Mouse (Mus musculus): ENCODE results near the gene Zcchc24.

Zcchc24 gene

DNA sequence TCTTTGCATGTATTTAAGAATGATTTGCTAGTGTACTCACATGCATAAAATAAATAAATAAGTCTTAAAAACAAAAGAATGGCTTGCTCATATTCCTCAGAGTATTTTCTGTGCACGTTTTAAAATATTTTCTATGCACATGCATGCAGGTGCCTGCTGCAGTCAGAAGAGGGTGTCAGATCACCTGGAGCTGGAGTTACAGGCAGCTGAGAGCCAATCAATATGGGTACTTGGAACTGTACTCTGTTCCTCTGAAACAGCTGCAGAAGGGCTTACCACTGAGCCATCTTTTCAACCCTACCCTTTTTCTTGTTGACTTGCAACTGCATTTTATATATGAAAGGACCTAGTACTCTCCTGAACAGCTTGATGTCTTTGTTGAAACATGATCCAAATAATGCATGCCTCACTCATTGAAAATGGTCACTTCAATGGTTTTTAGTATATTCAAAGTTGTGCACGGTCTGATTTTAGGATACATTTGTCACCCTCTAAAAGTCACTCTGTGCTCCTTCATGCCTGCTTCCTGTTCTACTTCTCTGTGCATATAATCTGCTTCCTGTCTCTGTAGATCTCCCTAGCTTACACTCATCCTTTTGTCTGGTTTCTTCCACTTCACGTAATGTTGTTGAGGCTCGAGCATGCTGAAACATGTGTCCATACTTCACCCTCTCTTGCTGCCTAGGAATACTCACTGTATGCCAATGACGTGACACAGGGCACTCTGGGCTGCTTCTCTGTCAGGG is 47.7 kb downstream of the Zcchc24 start:
- DNase-seq (ENCODE audit: low read depth in 2 of 2, low spot score in 2 of 2): no peak

DNA sequence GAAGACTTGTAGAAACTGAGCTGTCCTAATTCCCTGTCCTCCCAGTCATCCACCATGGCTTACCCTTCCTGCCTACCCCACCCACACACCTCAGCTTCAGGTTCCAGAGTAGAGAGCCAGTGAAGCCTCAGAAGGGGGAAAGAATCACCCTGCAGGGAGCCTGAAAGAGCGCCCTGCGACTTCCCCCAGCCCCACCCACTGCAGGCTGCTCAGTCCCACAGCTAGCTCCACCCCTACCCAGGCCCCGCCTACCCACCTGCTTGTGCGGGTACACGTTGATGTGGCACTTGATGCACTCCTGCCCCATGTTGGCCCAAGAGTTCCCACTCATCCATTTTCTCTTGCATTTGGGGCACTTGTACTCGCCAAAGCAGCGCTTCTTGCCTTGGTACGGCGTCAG is 49.5 kb downstream of the Zcchc24 start:
- DNase-seq (ENCODE audit: low read depth in 2 of 2, low spot score in 2 of 2): peak; percentile 62 to 77

DNA sequence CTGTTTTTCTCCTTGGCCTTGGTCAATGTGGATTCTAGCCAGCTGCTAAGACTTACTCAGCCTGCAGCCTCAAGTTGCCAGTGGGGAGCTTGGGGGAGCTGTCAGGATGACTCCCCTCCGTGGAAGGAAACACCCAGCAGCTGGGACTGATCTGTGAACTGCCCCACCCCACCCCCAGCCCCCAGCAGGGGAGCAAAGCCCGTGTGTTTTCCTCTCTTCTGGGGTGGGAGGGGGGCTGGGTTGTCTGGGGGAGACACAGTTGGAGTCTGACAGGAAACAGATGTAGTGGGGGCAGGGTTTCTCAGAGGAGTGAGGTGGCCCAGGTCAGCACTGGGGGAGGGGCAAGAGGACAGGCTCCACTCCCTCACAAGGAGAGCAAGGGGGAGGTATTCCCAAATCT is 50.4 kb downstream of the Zcchc24 start:
- DNase-seq (ENCODE audit: low read depth in 2 of 2, low spot score in 2 of 2): no peak

DNA sequence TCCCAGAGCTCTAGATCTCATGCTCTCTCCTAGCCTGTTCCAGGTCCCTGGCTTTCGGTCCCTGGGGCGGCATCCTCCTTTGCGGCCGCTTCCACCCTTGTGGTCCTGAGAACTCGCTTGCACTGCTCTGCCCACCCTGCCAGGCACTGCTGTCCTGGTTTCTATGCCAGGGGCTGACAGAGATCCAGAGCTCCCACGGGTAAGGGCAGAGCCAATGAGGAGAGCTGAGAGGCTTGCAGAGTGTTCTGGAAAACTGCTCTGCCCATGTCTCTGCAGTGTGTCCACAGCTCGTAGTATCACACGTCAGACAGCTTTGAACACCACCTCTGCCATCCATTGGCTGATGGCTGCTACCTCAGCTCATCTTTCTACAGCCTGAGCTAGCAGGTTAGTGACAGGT is 51.1 kb downstream of the Zcchc24 start:
- no peak for DNase-seq (ENCODE audit: low read depth in 2 of 2, low spot score in 2 of 2)

DNA sequence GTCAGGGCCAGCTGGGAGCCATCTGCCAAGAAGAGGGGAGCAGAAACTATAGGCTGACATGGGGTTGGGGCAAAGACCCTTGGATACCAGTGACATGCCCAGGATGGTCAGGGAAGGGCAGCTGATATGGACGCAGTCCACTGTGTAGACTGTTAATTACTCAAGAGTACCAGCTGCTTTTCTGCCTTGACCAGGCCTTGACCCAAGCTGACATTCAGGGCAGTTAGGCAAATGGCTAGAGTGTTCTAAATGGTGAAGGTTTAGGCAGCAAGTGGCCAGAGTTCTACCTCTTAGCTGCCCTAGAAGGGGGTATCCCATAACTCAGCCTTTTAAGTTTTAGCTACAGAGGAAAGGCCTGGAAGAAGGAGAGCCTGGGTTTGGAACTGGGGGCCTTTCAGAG is 52.3 kb downstream of the Zcchc24 start:
- DNase-seq (ENCODE audit: low read depth in 2 of 2, low spot score in 2 of 2): no peak

DNA sequence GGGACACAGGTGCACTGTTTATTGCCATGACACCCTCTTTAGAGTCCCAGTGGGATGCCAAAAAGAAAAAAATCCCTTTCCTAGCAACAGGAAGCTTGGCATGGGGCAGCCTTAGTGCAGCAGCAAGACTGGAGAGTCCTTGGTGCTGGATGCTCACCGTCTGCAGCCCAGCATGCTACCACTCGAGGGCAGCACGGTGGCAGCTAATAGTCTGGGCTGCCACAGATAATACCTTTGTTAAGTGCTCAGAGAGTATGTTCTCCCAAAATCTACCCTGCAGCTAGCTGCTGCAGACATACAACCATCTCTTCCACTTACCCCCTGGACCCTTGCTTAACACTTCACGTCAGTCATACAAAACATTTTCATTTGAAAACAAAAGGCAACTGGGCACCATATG is 55.4 kb downstream of the Zcchc24 start:
- DNase-seq (ENCODE audit: low read depth in 2 of 2, low spot score in 2 of 2): no peak

DNA sequence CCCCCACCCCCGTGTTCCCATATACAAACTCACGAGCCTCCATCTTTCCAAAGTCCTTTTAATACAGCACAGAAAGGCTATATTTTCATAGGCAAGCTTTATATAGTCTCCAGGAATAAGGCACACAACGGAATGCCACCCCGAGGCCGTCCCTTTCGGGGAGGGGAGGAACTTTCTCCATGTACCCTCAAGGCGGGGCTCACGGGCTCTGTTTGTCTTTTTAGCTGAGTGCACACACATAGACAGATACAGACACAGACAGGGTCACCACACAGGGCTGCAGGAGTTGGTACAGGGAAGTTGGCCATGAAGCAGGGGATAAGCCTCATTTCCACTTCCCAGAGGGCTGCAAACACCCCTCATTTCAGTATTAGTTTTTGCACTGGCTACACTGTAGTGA is 57.2 kb downstream of the Zcchc24 start:
- DNase-seq (ENCODE audit: low read depth in 2 of 2, low spot score in 2 of 2): no peak

DNA sequence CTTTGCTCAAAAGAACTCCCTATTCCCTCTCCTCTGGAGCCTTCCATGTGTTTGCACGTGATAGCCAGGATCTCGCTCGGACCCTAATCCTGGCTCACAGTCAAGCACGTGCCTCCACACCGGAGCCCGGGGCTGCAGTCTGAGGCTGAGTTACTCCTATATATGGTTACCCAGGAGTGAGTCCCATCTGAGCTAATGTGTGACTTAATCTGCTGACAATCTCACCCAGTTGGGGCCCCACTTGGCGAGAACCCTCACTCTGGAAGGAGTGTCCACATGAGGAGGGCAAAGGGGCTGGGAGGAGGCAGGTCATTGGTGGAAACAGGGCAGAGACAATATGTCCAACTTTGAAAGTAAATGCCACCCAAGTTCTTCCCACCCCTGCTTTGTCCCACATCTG is 57.7 kb downstream of the Zcchc24 start:
- DNase-seq (ENCODE audit: low read depth in 2 of 2, low spot score in 2 of 2): no peak

DNA sequence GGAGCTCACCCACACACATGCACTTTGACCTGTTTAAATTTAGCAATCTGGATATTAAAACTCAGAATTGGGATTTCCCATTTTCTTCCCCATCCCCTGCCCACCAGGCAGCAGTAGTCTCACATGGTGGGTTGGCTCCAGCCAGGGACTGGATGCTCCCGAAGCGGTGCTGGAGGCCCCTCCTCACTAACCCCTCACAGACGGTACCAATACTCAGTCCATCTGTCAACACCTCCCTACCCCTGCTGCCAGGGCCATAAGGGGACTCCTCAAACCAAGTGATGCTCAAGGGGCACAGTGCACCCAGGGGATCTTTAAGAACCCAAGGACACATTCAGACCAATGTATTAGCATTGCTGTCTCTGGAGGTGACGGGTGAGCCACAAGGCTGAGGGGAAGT is 58.2 kb downstream of the Zcchc24 start:
- no peak for DNase-seq (ENCODE audit: low read depth in 2 of 2, low spot score in 2 of 2)

DNA sequence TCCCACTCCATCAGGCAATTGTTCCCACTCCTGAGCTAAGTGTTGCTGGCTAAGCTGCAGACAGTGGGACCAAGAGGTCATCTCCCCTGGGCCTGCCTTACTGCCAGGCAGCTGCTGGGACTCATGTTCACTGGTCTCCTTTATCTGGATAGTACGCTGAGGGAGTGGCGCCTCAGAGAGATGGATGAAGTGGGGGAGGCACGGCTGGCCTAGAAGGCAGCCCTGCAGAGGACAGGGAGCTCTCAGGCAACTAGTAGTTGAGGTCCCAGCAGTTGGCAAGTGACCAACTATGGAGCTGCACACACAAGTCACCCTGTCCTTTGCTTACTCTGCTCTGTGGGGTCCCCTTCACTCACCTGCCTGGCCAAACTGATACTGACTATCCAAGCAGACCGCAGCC is 58.8 kb downstream of the Zcchc24 start:
- DNase-seq (ENCODE audit: low read depth in 2 of 2, low spot score in 2 of 2): no peak

DNA sequence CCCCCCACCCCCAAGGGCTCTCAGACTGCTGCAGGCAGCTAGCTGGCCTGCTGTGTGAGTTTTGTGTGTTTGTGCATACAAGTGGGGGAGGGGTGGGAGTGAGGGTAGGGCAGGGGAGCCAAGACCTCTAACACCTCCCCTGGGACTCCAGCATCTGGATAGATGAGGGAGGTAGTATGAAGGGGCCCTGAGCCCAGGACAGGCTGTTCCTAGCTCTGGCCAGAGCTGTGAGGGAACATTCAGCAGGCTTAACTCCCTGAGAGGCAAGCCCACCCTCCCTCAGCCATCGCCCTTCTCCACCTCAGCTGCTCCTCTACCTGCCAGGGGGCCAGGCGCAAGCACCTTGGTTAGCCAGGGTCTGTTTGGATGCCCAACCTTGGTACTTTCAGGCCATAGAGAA is 59.9 kb downstream of the Zcchc24 start:
- no peak for DNase-seq (ENCODE audit: low read depth in 2 of 2, low spot score in 2 of 2)

DNA sequence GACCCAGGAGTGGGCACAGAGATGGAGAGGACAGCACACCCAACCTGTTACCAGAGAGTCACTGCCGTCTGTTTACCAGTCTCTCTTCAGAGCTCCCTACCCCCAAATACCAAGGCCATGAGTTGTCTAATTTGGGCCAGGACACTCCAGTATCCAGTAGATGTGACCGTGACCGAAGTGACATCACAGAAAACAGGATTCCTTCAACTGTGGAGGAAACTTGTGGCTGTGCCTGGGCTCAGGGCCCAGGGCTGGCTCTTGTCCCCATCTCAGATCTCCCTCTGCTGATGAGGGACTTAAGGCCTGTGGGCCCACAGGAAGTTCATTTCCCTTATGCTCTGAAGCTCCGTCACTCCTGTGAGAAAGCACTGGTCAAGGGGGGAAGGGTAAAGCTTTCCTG is 60.4 kb downstream of the Zcchc24 start:
- DNase-seq (ENCODE audit: low read depth in 2 of 2, low spot score in 2 of 2): no peak

DNA sequence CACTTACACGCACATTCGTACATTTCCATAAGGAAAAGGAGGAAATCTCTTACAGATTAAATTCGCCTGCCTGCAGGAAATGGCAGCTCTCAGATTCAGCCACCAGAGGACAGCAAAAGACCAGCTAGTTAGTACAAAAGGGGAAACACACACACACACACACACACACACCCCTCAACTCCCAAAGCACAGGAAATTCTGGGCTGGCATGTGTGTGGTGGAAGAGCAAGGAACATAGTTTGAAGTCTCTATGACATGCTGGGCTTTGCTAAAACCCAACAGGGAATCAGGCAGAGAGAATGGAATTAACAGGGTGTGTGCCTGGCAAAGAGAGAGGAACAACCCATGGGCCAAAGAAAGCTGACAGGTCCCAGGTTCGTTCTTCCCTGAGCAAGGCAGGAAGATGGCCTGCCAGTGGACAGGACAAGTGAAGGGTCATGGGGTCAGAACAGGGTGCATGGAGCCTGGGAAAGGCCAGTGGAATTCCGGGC is 61.1 kb downstream of the Zcchc24 start:
- peak in 1 of 2 experiments; percentile 30 for DNase-seq (ENCODE audit: low read depth in 2 of 2, low spot score in 2 of 2)

DNA sequence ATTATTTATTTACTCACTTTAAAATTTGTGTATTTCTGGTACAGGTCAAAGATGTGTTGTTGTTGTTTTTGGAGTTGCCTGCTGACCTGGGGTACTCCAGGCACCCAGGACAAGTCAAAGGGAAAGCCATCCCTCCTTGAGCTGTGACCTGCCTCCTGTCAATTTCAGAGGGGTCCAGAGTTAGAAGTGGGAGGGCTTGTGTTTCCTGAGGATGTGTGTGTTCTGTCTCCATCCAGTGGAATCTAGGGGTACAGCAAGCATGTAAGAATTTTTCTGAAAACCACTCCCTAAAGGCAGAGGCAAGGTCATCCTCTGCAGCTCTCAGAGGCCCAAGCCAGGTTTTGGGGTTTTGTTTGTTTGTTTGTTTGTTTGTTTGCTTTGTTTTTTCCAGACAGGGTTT is 66.9 kb downstream of the Zcchc24 start:
- no peak for DNase-seq (ENCODE audit: low read depth in 2 of 2, low spot score in 2 of 2)

DNA sequence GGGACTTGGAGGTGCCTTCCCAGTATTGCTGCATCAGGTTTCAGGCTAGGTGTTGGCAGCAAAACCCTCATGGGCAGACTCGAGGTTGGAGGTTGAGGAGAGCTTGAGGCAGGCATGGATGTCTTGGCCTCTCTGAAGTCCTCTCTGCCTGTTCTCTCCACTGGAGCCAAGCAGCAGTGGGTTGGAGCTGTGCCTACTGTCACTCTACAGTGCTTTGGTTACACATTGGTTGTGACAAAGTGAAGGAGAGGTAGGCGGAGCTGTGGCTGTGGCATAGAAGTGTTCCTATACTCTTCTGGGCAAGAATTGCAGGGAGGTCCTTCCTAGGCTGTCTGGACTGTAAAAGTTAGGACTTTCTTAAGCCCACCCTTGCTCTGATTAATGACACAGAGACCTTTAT is 72.5 kb downstream of the Zcchc24 start:
- DNase-seq (ENCODE audit: low read depth in 2 of 2, low spot score in 2 of 2): no peak

DNA sequence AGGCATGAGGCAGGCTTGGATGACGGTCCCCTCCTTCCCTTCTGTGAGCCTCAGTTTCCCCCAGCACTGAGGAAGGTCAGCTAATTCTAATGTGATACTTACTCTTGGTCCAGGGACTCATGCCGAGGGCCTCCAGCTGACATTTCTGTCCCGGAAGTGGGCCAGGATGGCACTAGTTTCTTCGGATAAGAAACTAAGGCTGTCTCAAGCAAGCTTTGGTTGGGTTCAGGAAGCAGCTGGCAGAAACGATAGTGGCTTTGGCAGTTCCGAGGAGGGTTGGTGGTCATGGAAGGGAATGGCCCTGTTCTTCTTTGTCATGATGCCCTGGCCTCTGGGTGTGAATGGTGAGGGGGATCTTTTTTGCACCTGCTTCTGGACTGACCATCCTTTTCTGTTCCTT is 73.8 kb downstream of the Zcchc24 start:
- no peak for DNase-seq (ENCODE audit: low read depth in 2 of 2, low spot score in 2 of 2)

DNA sequence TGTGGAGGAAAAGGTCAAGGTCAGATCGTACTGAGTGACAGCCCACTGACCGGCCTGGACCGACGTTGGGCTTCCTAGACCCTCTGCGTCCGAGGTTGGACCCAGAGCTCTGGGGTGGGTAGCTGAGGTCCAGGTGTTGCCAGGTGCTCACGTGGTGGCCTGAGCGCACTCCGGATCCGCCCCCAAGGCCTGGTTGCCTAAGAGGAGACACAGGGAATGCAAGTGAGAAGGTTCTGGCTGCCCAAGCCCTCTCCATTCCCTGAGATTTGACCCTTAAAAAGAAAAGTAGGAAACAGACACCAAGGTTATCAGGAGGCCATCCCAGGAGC is 74.3 kb downstream of the Zcchc24 start:
- no peak for DNase-seq (ENCODE audit: low read depth in 2 of 2, low spot score in 2 of 2)

DNA sequence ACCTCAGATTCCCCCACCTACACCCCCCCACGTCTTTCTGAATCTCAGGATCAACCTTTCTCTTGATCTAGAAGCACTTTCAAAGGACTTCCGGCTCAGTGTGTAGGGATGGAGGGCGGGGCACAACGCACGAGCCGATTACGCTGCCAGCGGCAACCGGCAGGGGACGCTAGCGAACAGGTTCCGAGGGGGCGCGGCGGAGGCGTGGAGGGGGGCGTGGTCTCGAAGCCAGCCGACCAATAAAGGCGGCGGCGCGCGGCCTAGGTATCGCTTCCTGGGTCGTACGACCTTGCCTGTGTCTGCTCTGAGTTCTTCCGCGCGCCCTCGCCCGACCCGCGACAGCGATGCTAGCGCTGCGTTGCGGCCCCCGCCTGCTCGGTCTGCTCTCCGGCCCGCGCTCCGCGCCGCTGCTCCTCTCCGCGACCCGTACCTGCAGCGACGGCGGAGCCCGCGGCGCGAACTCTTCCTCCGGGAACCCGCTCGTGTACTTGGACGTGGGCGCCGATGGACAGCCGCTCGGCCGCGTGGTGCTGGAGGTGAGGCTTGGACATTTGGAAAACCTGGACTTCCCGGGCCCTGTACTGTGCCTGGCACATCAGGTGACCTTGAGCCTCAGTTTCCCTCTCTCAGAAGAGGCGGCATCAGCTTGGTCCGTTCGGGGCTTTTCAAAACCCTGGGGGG is 74.8 kb downstream of the Zcchc24 start, which contains the start of gene Ppif:
Ppif (plus strand) TSS at position 267 of the 681 bp plus-strand sequence.
- DNase-seq (ENCODE audit: low read depth in 2 of 2, low spot score in 2 of 2): peak; percentile 99

DNA sequence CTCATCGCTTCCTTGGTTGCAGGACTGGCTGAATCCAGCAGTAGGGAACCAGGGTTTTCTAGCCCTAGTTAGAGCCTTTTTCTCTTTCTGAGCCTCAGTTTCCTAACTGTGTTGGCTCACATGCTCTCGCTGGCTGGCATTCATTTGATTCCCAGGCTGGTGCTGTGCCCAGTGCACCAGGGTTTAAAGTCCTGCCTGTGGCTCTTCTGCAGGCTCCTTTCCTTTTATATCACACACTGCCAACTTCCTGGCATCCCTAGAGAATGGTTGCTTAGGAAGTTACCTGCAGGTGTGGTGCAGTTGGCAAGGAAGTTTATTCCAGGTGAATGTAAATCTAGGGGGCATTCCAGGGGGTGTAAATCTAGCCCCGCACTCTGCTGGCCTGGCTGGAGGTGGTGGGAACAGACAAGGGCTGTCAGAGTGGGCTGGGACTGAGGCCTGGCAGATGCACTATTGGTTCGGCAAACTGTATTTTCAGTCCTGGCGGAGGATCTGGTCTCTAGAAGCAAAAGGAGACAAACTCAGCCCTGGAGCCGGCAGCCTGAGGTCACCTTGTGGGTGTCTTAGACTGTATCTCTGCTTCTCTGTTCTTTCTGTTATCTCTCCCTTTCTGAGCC is 75.5 kb downstream of the Zcchc24 start:
- DNase-seq (ENCODE audit: low read depth in 2 of 2, low spot score in 2 of 2): no peak

DNA sequence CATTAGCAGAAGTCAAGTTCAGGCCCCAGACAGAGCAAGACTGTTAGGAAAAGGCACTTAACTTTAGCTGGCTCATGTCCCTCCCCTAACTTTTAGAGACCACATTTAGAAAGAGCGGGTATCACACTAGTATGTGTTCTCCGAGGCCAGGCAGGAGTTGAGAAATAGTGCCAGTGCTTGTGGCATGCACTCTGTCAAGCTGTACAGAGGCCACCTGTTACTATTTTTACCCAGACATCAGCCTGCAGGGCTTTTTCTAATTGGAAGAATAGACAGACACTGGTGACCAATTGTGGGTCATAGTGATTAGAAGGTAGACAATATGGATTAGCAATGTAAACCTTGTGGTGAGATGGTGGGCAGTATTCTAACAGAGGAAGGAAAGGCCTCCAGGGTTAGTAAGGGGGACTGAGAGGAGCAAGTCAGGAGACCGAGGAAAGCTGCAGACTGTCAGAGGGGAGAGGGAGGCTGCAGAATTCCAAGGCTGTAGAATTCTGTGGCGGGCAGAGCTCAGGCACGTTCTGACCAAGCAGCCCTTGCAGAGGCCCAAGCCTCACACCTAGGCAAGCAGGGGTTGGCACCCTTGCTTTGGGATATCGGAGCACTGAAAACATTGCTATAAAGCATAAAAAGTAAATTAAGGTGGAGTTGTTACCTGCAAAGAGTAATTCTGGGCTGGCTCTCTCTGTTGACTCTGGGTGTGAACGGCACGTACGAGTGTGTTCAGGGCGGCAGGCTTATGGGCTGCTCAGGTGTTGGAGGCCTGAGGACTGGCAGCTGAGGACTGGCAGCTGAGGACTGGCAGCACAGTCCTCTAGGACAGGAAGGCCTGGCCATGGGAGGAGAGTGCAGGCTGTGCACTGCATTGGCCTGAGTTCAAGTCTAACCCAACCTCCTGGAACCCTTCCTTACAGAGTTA is 81.6 kb downstream of the Zcchc24 start:
- DNase-seq (ENCODE audit: low read depth in 2 of 2, low spot score in 2 of 2): no peak

DNA sequence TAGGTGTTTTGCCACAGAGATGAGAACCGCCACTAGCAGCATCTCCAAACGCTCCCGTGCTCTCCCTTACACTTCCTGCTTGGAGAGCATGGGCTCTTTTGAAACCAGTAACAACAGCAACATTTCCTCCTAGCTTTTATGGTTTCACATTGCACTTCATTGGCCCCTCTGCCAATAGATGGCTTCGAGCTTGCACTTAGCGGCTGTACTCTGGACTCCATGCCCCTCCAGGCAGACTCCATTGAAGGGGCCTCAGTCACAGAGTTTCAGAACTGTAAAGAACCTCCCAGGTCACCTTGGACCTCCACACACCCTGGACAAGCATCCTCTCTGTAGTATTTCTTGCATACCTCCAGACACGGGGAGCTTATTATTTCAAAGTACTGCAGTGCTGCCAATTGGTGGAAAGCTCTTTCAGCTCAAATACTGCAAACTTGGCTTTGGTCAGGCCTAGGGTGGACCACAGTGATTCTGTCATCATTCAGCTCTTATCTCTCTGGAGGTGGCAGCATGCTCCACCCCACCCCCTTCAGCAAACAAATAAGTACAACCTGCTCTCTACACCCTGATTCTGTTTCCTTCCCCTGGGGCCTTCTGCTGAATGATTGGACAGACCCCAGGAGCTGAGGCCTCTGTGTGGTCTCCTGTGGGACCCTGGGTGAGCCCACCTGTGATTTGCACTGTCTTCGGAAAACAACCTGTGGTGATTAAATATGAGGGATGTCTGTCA is 82.5 kb downstream of the Zcchc24 start:
- no peak for DNase-seq (ENCODE audit: low read depth in 2 of 2, low spot score in 2 of 2)

Measured in CD8-positive naive resting alpha-beta T cell, adult 2 months (primary cell).